Mouse (Mus musculus): ENCODE results near the gene Brs3.
A peak's percentile ranks its signal among the peaks of the same experiment; 100 is the strongest.

Gene Brs3

DNA sequence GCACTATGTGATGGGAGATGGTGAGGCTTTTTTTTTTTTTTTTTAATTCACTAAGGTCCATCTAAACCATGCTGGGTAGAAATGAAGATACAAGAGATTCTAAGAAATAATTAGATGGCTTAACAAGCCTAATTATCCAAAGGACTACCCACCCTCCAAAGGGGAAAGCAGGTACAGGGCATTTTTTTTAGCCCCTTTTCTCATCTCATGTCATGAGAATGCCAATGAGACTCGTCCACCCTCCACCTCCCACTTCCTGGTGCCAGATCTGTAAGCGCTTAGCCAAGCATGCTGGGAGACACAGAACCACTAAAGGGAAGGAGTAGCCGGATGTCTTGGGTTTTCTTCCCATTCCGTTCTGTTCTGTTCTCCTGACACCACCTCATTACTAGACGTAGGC lies at the start of gene Brs3:
TSS of gene Brs3 (plus strand) at position 301 of the 400 bp plus-strand sequence.
- DNase-seq = no peak

GRCm38 (mm10) chrX:57012891-57013290 lies 30.0 kb upstream of the Brs3 start:
- no peak for DNase-seq

DNA sequence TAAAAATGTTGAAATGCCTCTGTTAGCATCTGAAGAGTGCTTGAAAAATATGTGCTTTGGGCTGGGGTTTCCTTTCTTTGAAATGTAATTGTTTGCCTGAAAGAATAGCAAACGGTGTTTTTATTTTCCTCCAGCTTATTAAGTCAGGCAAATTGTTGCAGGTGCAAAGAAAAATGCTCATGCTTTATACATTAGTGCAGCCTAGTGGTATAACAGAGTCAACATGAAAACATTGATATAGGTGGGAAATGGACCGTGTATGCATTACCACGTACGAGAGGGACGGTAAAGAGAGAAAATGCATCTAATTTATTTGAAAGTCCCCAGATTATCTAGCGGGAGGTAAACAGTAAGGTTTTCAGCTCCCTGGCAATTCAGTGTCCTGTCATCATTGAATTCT lies 995 bp downstream of the Brs3 start:
- DNase-seq = no peak

DNA sequence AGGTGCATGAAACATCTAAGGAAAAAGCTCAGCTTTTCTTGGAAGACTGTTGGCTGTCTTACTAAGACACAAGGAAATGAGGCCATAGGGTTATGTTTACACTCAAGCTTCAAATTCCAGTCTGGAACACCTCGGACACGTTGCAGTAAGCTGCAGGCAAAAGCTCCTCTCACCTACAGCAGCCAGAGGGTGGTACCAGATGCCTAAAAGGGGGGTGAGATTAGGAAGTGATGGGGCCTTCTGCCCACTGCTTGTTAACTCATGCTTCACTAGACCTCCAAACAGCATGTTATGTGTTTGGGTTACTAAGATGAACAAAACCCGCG lies 9.9 kb downstream of the Brs3 start:
- DNase-seq = no peak

GRCm38 (mm10) chrX:57053174-57053992 lies 10.5 kb downstream of the Brs3 start, which contains the start of gene Htatsf1:
Gene Htatsf1, plus strand, starts transcription at chrX:57053583.
- DNase-seq = peak; percentile 71 to 72

GRCm38 (mm10) chrX:57053993-57054385 lies 11.1 kb downstream of the Brs3 start:
- no peak for DNase-seq

GRCm38 (mm10) chrX:57081496-57081895 lies 38.6 kb downstream of the Brs3 start:
- DNase-seq = no peak

- no peak for DNase-seq
Measured at GRCm38 (mm10) chrX:57087806-57088205, 44.9 kb downstream of the Brs3 start, which contains the start of gene Vgll1. Gene Vgll1, plus strand, starts transcription at chrX:57088106.
